Mouse (Mus musculus) forelimb bud, embryonic 11.5 days (tissue): Measurements from ENCODE around the gene Epn3.

Experiments
- DNase-seq: peaks from one replicate; pipeline ENCODE4 v3.0.0-alpha.2; 2012; ENCODE audit warnings: low read depth, low spot score

Epn3 gene

GRCm38 (mm10) chr11:94471740-94472584 is 27.8 kb downstream of the Epn3 start:
- no peak for DNase-seq

DNA sequence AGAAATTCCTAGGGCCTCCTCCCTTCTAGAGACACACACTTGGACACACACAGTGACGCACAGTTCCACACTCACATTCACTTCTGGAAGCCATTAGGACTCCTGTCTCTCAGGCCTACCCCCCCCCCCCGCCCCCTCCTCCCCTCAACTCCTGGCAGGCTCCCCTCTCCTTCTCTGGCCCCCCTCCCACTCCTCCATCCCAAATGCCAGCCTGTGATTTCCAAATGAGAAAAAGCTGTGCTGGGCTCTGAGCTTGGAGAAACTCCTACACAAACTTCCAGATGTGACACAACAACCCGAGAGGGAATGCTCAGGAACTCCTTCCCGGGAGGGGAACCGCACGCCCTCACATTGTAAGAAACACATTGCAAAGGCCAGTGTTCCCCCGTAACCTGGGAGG is 29.4 kb downstream of the Epn3 start:
- DNase-seq = peak; percentile 84

DNA sequence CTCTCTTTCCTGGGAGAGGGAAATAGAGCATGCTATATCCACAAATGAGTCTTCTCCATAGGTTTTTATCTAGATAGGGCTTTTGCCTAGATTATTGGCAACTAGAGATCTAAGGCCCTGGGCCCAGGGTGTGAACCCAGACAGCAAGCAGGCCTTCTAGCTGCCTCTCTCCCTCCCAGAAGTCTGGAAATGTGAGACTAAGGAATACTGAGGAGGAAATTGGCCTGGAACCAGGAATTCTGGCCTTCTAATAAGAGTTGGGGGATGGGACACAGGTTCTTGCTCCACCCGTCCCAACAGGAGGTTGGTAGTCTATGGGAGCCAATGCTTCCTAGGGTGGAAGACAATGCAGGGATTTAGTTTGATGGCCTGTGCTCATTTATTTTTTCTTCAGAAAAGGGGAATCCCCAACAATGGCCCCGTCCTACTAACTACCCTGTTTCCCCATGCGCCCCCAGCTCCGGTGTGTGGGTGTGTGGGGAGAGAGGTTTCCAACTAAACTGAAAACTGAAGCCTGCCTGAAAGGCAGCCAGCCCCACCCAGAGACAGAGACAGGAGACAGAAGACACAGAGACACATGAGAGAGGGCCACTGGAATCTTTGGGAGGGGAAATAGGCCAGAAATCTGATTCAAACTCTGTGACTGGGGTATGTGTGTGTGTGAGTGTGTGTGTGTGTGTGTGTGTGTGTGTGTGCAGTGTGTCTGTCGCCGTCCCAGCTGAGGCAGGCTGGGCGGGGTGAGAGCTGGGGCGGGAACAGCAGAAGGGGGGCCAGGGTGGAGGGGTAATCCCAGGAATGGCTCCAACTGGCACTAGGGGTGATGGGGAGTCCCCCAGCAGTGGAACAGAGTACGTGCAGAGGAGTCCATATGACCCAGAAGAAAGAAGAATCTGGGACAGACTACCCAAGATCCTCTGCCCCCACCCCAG is 30.4 kb downstream of the Epn3 start:
- no peak for DNase-seq

DNA sequence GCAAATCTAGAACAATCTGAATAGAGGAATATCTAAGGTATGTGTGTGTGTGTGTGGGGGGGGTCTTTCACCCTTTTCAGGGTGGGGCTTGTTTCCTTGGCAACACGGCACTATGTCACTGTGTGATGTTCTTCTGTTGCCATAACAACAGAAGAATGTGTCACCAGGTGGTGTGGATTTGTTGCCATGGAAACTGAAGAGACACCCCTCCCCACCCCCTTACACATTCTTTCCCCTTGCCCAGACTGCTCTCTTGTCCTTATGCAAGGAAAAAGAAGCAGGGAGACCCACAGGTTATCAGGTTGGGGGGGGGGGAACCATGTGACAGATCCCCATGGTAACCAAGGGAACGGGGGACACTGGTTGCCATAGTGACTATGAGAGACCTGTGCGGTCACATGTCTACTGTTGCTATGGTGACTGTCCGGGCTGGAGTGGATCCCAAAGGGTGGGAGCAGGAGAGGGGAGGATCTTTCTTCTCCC is 31.2 kb downstream of the Epn3 start:
- DNase-seq = peak; percentile 82

- no peak for DNase-seq
These were observed 33.4 kb downstream of the Epn3 start for GRCm38 (mm10) chr11:94466333-94466855.

- no peak for DNase-seq
These were observed 35.6 kb downstream of the Epn3 start for GRCm38 (mm10) chr11:94464170-94464569.

DNA sequence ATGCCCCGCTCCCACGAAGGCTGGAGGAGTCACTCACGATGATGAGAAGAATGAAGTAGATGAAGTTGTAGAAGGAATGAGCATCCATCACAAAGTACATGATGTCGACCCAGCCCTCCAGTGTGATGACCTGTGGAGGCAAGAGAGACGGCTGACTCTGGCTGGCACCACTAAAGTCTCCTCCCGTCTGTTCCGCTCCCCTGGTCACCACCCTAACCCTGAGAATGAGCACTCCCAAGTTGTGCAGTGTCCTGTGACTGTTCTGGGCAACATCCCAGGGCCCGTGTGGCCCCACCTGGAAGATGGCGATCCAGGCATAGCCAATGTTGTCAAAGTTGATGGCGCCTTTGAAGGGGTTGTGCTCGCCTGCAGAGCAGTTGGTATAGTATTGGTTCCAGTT is 37.9 kb downstream of the Epn3 start:
- DNase-seq = no peak

- DNase-seq = no peak
These were observed 42.8 kb downstream of the Epn3 start for GRCm38 (mm10) chr11:94457001-94457400.

DNA sequence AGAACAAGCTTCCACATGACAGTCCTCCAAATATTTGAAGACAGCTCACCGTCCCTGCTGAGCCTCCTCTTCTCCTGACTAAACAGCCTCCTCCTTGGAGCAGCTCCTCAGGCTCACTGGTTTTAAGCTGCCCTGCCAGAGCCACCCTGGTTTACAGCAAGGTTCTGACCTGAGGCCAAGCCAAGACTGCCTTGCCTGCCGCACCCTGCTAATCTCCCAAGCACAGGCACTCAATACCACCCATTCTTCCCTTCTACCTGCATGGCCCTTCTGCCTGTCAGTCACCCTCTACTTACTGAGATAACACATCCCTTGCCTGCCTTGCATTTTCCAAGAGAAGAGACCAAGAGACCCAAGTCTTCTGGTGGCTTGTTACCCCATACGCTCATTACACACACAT is 43.4 kb downstream of the Epn3 start:
- no peak for DNase-seq

GRCm38 (mm10) chr11:94455161-94455820 is 44.5 kb downstream of the Epn3 start:
- DNase-seq = no peak

GRCm38 (mm10) chr11:94454756-94455155 is 45.0 kb downstream of the Epn3 start:
- no peak for DNase-seq

- DNase-seq = no peak
These were observed 48.5 kb downstream of the Epn3 start for GRCm38 (mm10) chr11:94451091-94451773.

DNA sequence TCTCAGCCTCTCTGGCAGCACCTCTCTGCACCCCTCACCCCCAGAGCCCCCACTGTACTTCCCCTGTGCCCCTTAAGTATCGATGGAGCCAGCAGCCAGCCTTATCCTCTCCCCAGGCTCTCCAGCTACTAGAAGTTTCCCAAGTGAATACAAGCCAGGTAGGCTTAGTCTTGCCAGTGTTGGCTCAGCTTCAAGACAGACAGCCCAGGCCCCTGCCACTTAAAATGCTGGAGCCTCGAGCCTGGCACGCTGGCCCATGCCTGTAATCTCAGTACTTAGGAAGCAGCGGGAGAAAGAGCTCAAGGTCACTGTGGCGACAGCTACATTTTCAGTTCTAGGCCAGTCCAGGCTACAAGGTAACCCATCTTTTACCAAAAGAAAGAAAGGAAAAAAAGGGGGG is 49.9 kb downstream of the Epn3 start:
- no peak for DNase-seq

DNA sequence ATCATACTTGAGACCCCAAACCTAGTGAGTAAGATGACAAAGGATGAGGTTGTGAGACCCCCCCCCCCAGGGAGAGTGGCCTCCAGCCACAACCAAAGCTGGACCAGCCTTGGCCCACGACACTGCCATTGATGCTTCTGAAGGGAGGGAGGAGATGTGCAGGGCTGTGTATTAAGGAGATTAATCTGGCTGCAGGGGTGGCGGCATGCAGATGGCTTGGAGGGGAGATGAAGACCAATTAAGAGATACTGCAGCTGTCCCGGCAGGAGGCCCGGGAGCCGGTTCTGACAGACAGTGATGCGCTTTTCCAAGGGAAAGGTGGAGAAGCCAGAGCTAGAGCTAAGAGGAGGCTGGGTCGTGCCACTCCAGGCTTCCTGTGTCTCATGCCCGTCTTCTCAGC is 50.5 kb downstream of the Epn3 start:
- DNase-seq = no peak

DNA sequence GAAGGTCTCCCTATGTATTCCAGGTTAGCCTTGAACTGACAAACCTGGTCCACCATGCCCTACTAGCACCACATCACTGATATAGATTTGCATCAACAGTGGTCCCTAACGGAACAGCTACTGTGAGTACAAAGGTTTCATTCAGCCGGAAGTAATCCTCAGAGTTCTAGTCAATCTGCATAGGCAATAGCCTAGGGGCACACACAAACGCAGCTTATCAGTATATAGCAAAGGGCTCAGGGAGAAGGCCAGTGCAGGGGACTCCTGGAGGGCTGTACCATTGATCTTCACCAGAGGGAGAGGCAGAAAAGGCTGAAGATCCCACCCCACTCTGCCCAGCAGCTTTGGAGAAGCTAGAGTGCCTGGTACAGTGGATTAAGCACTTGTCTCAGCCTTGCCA is 52.8 kb downstream of the Epn3 start:
- DNase-seq = no peak

GRCm38 (mm10) chr11:94445300-94445699 is 54.5 kb downstream of the Epn3 start:
- DNase-seq = no peak

- no peak for DNase-seq
These were observed 54.9 kb downstream of the Epn3 start for GRCm38 (mm10) chr11:94444829-94445228.

DNA sequence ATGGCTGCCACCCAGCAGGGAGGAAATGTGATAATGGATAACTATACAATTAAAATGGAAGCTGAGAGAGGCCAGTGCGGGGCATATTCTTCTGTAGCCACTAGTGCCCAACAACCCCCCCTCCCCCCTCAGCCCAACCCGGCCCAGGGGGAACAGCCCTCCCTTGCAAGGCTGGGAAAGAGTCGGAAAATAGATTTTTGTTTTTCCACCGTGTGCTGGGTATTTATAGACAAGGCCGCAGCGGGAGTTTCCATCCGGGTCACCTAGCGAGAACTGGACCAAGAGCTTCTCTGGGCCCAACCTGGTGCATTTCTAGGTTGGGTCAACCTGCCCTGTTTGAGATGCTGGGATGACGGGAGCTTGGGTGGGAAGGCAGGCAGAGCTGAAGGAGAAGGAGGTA is 58.0 kb downstream of the Epn3 start:
- no peak for DNase-seq

GRCm38 (mm10) chr11:94441122-94441521 is 58.7 kb downstream of the Epn3 start:
- peak; percentile 13 for DNase-seq

GRCm38 (mm10) chr11:94440421-94440820 is 59.4 kb downstream of the Epn3 start:
- DNase-seq = no peak
